Mouse (Mus musculus) neural tube, embryonic 12.5 days (tissue): ENCODE results near the gene Ube2o. TPM values are rescaled to one million over a fixed set of nuclear protein-coding genes. Genes with fewer than 3 reads are reported as not detected.

ENCODE experiments used
- ATAC-seq: fragments of 200-750 bp; cut with Nextera tagmentation; 2 replicates; pipeline ENCODE4 v1.8.0; 2017; ENCODE audit warnings: low read depth, mild to moderate bottlenecking, moderate TSS enrichment, moderate library complexity; ENCODE audit not compliant: low FRiP score
- H3K27ac ChIP-seq: fragments of 300-500 bp; sonication (generic); 2 replicates; pipeline ENCODE4 v1.5.1; 2016
- H3K27me3 ChIP-seq: fragments of 300-500 bp; sonication (generic); replicated peaks from 2 replicates; pipeline ENCODE4 v1.6.1; 2016; ENCODE audit warnings: mild to moderate bottlenecking
- H3K36me3 ChIP-seq: fragments of 300-500 bp; sonication (generic); 2 replicates; pipeline ENCODE4 v1.6.1; 2016; ENCODE audit warnings: mild to moderate bottlenecking
- H3K4me1 ChIP-seq: fragments of 300-500 bp; sonication (generic); 2 replicates; pipeline ENCODE4 v1.6.1; 2016
- H3K4me2 ChIP-seq: fragments of 300-500 bp; sonication (generic); replicated peaks from 2 replicates; pipeline ENCODE4 v1.6.1; 2016; ENCODE audit warnings: mild to moderate bottlenecking
- H3K4me3 ChIP-seq: fragments of 300-500 bp; sonication (generic); 2 replicates; pipeline ENCODE4 v1.5.1; 2016
- H3K9ac ChIP-seq: fragments of 300-500 bp; sonication (generic); 2 replicates; pipeline ENCODE4 v1.6.1; 2016; ENCODE audit warnings: mild to moderate bottlenecking
- H3K9me3 ChIP-seq: fragments of 300-500 bp; sonication (generic); 2 replicates; pipeline ENCODE4 v1.6.1; 2016; ENCODE audit warnings: mild to moderate bottlenecking
- WGBS: fragments of 180-500 bp; shearing (Covaris S2); methylation state at CpG from one replicate; pipeline ENCODE4 v1.1.7; 2016; 5-methylcytosine and 5-hydroxymethylcytosine counted together
- polyA plus RNA-seq: library from polyadenylated mRNA; unstranded; fragments of >200 nt; fragmentation: Nextera tagmentation; extraction: Ambion mirVana; gene quantifications from 2 replicates; pipeline ENCODE4 v1.2.1, GENCODE M21; 2016

Ube2o gene
- polyA plus RNA-seq, 1 experiment from 2014 or later: 37.6 TPM

DNA sequence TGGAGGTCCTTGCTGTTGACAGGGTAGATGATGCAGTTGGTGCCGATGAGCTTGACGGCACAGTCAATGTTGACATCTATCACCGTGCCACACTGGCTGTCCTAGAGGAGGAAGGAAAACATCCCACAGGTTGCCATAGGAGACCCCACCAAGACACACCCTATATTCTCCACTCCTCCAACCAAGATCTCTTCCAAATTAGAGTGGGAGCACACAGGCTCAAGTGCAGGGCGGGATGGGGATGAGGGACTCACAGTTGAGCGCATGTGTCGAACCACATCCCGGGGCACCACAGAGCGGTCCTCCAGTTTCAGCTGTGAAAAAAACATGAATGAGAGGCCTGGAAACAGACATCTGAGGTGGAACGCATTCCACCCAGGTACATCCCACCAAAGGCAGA is 32.5 kb downstream of the Ube2o start:
- Histone ChIP-seq H3K4me3 (no peak overlapping the region), H3K9me3 (no peaks in the 10 kb centered on the region), H3K27ac (no peak overlapping the region), H3K9ac (no peak overlapping the region), H3K36me3 (peaks cover 36% of the 10 kb centered on the region), H3K4me1 (peaks cover 18% of the 10 kb centered on the region; the same call in 1 of the 2 replicates), H3K27me3 (no peaks in the 10 kb centered on the region), H3K4me2 (no peak overlapping the region)
- WGBS: 95% methylated on average over 9 of the region's 9 CpGs
- ATAC-seq: no peak

DNA sequence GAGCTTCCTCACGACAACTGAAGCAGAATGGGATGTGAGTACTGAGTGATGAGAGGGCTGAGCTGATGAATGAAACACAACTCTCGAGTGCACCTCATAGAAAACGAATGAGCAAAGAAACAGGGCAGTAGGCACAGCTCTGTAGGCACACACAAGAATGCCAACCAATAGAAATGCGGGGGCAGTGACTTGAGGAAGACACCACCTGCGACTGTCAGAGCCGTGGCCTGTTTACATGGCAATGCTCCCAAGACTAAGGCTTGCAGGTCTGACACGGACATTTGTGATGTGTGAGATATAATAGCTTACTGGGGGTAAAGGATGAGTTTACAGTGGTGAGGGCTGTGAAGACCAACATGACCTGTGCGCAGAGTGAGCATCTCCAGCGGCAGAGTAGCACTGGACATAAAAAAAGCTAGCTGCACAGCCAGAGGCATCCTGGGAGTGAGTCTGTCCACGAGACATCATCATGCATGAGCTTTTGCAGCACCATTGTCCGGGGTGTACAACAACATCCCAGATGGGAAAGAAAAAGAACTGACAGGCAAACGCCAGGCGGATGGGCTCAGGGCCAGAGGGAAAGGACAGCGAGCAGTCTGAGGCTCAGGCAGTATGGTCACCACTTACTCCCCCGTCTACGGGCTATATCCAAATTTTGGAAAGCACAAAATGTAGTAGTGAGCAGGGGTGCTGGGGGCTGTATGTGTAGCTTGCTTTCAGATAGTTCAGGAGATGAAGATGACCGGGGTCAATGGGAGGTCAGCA is 33.8 kb downstream of the Ube2o start:
- 91% methylated on average over 17 of the region's 17 CpGs for WGBS
- no peak overlapping the region for H3K4me3 ChIP-seq

DNA sequence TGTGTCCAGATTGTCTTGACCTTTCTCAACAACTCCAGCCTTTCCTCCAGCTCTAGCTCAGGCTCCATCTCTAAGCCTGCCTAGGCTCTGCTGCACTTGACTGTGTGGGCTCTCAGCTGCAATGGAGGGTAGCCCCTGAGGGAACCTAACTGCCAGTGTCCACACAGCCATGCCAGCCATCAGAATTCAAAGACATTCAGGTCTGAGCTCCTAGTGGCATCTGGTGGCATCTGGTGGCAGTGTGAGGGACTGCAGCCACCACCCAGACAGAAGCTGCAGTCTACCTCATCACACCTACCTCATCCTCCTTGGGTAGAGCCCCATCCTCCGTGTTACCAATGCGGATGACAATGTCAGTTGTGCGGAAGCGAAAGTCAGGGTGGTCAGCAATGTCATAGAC is 38.1 kb downstream of the Ube2o start:
- H3K4me2 ChIP-seq: no peak overlapping the region
- H3K36me3 ChIP-seq: peaks cover 93% of the 10 kb centered on the region
- H3K27ac ChIP-seq: no peak overlapping the region
- H3K4me3 ChIP-seq: no peak overlapping the region
- 89% methylated on average over 4 of the region's 4 CpGs for WGBS
- no peaks in the 10 kb centered on the region for H3K9me3 ChIP-seq
- H3K4me1 ChIP-seq: no peaks in the 10 kb centered on the region
- ATAC-seq: no peak
- no peaks in the 10 kb centered on the region for H3K27me3 ChIP-seq
- H3K9ac ChIP-seq: no peak overlapping the region

More for the DNA sequence above, 33.8 kb downstream of the Ube2o start:
- H3K4me2 ChIP-seq: no peak overlapping the region
- H3K27ac ChIP-seq: no peak overlapping the region
- no peak overlapping the region for H3K9ac ChIP-seq
- no peaks in the 10 kb centered on the region for H3K27me3 ChIP-seq
- peaks cover 49% of the 10 kb centered on the region for H3K36me3 ChIP-seq
- no peak for ATAC-seq
- H3K9me3 ChIP-seq: no peaks in the 10 kb centered on the region
- peaks cover 16% of the 10 kb centered on the region; the same call in 1 of the 2 replicates for H3K4me1 ChIP-seq

GRCm38 (mm10) chr11:116541183-116541582 is 40.1 kb downstream of the Ube2o start:
- no peak overlapping the region for H3K9ac ChIP-seq
- ATAC-seq: no peak
- H3K27ac ChIP-seq: no peak overlapping the region
- WGBS: 97% methylated on average over 11 of the region's 11 CpGs
- no peak overlapping the region for H3K4me2 ChIP-seq
- no peaks in the 10 kb centered on the region for H3K27me3 ChIP-seq
- no peak overlapping the region for H3K4me3 ChIP-seq
- no peaks in the 10 kb centered on the region for H3K4me1 ChIP-seq
- H3K9me3 ChIP-seq: no peaks in the 10 kb centered on the region
- peaks cover 90% of the 10 kb centered on the region for H3K36me3 ChIP-seq

GRCm38 (mm10) chr11:116538142-116538735 is 43.0 kb downstream of the Ube2o start:
- Histone ChIP-seq H3K4me3 (no peak overlapping the region), H3K4me1 (peaks cover 17% of the 10 kb centered on the region; the same call in 1 of the 2 replicates), H3K27ac (no peak overlapping the region), H3K4me2 (no peak overlapping the region), H3K36me3 (peaks cover 61% of the 10 kb centered on the region), H3K9ac (no peak overlapping the region), H3K27me3 (peaks cover 20% of the 10 kb centered on the region), H3K9me3 (no peaks in the 10 kb centered on the region)
- no peak for ATAC-seq
- 85% methylated on average over 12 of the region's 12 CpGs for WGBS

GRCm38 (mm10) chr11:116537388-116537787 is 43.9 kb downstream of the Ube2o start:
- no peak for ATAC-seq
- H3K9me3 ChIP-seq: no peaks in the 10 kb centered on the region
- H3K4me1 ChIP-seq: peaks cover 26% of the 10 kb centered on the region
- no peak overlapping the region for H3K4me3 ChIP-seq
- H3K4me2 ChIP-seq: no peak overlapping the region
- peaks cover 28% of the 10 kb centered on the region for H3K27me3 ChIP-seq
- peaks cover 53% of the 10 kb centered on the region for H3K36me3 ChIP-seq
- H3K27ac ChIP-seq: no peak overlapping the region
- H3K9ac ChIP-seq: no peak overlapping the region
- WGBS: 77% methylated on average over 5 of the region's 5 CpGs

DNA sequence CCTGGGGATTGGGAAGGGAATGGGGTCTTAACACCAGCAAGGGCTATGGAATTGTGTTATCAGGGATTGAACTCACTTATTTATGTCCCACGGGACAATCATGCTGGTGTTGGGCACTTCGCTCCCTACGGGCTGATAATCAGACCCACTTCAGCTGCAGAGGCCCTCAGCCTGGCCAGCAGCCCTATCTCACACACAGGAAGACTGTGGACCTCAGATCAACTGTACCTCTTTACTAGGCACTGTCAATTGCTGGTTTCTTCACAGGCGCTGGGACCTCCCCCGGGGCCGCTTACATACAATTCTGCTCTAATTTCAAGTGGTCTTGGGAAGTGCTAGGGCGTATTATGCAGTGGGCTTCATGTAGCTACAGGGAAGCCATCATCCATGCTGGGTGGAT is 44.6 kb downstream of the Ube2o start:
- H3K27ac ChIP-seq: no peak overlapping the region
- H3K36me3 ChIP-seq: peaks cover 46% of the 10 kb centered on the region
- H3K4me2 ChIP-seq: no peak overlapping the region
- H3K9ac ChIP-seq: no peak overlapping the region
- 91% methylated on average over 7 of the region's 7 CpGs for WGBS
- peaks cover 33% of the 10 kb centered on the region for H3K4me1 ChIP-seq
- H3K9me3 ChIP-seq: no peaks in the 10 kb centered on the region
- no peak for ATAC-seq
- no peak overlapping the region for H3K4me3 ChIP-seq
- H3K27me3 ChIP-seq: peaks cover 35% of the 10 kb centered on the region

DNA sequence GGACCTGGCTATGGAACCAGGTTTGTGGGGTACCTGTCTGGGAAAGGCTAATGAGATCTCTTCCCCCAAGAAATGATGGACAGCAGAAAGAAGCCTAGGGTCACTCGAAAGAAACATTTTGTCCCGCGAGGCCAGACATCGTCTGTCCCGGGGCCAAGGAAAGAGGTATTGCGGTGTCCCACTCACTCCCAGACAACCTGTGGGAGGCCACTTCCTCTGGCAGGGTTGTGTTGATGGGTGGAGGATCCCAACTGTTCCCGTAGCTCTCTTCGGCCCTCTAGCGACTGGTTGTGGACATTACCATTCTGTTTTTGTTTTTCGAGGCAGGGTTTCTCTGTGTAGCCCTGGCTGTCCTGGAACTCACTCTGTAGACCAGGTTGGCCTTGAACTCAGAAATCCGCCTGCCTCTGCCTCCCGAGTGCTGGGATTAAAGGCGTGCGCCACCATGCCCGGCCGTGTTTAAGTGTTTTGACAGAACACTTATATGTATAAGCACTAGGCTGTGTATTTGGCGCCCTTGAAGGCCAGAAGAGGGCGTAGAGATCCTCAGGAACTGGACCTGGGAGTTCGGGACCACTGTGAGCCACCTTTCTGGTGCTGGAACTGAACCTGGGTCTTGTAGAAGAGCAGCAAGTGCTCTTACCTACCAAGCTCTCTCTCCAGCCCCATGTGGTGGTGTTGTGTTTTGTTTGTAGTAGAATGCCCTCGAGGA is 46.9 kb downstream of the Ube2o start:
- no peak overlapping the region for H3K27ac ChIP-seq
- peaks cover 49% of the 10 kb centered on the region for H3K4me1 ChIP-seq
- H3K9me3 ChIP-seq: no peaks in the 10 kb centered on the region
- H3K27me3 ChIP-seq: peaks cover 55% of the 10 kb centered on the region
- WGBS: 22% methylated on average over 20 of the region's 20 CpGs
- H3K36me3 ChIP-seq: peaks cover 22% of the 10 kb centered on the region
- peak overlapping the region; percentile 43 for H3K4me3 ChIP-seq
- no peak for ATAC-seq
- H3K4me2 ChIP-seq: peak overlapping the region; percentile 72
- no peak overlapping the region for H3K9ac ChIP-seq

- WGBS: under 1% methylated on average over 63 of the region's 63 CpGs
- Histone ChIP-seq H3K27me3 (peaks cover 55% of the 10 kb centered on the region), H3K4me3 (peak overlapping the region; percentile 43), H3K4me2 (peak overlapping the region; percentile 72), H3K9me3 (no peaks in the 10 kb centered on the region), H3K9ac (peak overlapping the region; percentile 42), H3K36me3 (peaks cover 14% of the 10 kb centered on the region), H3K4me1 (peaks cover 49% of the 10 kb centered on the region), H3K27ac (no peak overlapping the region)
- ATAC-seq: no peak
Observed at GRCm38 (mm10) chr11:116533341-116534153, 47.7 kb downstream of the Ube2o start.

DNA sequence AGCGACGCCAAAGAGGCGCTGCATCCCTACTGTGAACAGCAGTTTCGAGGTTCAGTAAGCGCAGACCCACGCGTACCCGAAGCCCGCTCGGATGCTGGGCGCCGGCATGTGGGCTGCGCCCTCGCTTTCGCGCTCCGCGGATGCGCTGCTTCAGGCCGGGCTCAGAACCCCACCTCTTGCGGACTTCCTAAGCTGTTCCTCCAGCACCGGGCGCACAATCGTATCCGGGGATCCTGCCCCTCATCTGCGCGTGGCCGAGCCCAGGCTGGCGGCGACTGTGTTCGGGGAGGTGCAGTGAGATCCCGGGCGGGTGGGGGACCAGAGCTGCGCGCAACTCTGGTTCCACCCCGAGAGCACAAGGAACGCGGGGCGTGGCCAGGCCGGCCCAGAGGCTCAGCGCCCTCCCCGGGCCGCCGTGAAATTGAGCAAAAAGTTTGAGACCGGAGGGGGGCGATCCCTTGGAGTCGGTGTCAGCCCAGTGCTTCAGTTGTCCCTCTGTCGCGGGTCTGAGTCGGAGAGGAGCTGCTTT is 48.4 kb downstream of the Ube2o start:
- under 1% methylated on average over 50 of the region's 50 CpGs for WGBS
- H3K9ac ChIP-seq: peak overlapping the region; percentile 42
- peak overlapping the region; percentile 72 for H3K4me2 ChIP-seq
- H3K9me3 ChIP-seq: no peaks in the 10 kb centered on the region
- peaks cover 49% of the 10 kb centered on the region for H3K4me1 ChIP-seq
- H3K36me3 ChIP-seq: peaks cover 7% of the 10 kb centered on the region; the same call in 1 of the 2 replicates
- H3K27ac ChIP-seq: no peak overlapping the region
- peak overlapping the region; percentile 43 for H3K4me3 ChIP-seq
- ATAC-seq: 0 out of 2 replicates have a peak, but pooled peaks have one; percentile 13
- peaks cover 55% of the 10 kb centered on the region for H3K27me3 ChIP-seq

DNA sequence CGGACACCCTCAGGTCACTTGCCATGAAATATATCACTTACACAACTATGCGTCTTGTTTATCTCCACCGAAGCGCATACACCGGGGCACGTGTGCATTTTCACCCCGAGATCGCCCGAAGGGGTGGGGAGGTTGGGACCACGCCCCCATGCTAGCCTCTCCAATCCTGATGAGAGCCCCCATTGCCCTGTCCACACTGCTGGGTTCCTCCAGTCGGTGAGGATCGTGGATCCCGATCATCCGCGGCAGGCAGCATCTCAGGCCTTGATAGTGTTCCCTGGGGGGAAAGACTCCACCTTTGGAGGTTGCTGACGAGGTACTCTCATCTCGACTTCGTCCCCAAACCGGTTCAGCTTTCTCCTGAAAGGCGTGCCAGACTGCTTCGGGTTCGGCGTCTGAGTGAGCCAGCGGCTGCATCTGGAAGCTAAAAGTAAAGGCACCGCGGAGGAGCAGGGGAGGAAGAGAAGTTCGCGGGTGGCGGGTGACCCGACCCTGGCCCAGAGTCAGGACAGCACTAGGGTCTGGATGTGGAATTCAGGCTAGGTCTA is 48.9 kb downstream of the Ube2o start:
- H3K4me2 ChIP-seq: peak overlapping the region; percentile 72
- no peak overlapping the region for H3K27ac ChIP-seq
- H3K4me1 ChIP-seq: peaks cover 49% of the 10 kb centered on the region
- no peak for ATAC-seq
- no peaks in the 10 kb centered on the region for H3K9me3 ChIP-seq
- under 1% methylated on average over 30 of the region's 30 CpGs for WGBS
- peak overlapping the region; percentile 43 for H3K4me3 ChIP-seq
- peaks cover 58% of the 10 kb centered on the region for H3K27me3 ChIP-seq
- peaks cover 6% of the 10 kb centered on the region; the same call in 1 of the 2 replicates for H3K36me3 ChIP-seq
- peak overlapping the region; percentile 42; the same call in 1 of the 2 replicates for H3K9ac ChIP-seq
